Mouse (Mus musculus): ENCODE measurements at regions not wholly inside any gene's neighbourhood (a gene's known extent, or its start where the extent isn't known, plus 50 kb on each side); places are given as distances from the start of the nearest gene placed in this dataset.
A peak's percentile ranks its signal among the peaks of the same experiment; 100 is the strongest.
"Not testable (repeated sequence)": the region's sequence is repeated elsewhere in the genome, so short reads cannot be mapped to it uniquely, and the experiment has no call there.

DNA sequence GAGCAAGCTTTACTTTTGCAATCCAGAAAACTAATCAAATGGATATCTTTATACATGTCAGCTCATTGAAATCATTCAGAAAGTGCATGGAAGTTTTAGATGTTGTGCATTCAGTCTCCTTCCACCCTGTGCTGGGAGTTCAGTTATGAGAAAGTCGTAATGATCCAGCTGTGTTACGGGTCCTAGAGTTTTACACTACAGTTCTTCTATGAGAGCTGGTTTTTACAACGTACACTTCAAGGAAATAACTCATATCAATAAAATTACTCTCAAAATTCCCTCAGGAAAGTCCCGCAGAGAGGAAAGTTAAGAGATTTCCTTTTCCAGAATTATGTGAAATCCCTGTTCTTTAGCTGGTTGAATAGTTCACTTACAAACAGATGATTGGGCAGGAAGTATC lies 418.1 kb upstream of the Slc10a2 start:
- intact Hi-C loops (cut with DNase I) = no loop called here
- DNase-seq = no peak
- Histone ChIP-seq H3K4me3 (no peak overlapping the region), H3K27ac (no peak overlapping the region)
- TF ChIP-seq CTCF (IDR thresholded peaks at IDR 0.05) = no peak

- Histone ChIP-seq H3K27ac (no peak overlapping the region), H3K4me3 (no peak overlapping the region)
- no peak for TF ChIP-seq CTCF (IDR thresholded peaks at IDR 0.05)
- intact Hi-C loops (cut with DNase I) = no loop called here
- no peak for DNase-seq
Observed at GRCm38 (mm10) chr8:5495861-5496260, 390.7 kb upstream of the Slc10a2 start.

GRCm38 (mm10) chr8:5490491-5490890 lies 385.3 kb upstream of the Slc10a2 start:
- intact Hi-C loops (cut with DNase I) = no loop called here
- H3K27ac ChIP-seq = no peak overlapping the region
- no peak overlapping the region for H3K4me3 ChIP-seq
- no peak for TF ChIP-seq CTCF (IDR thresholded peaks at IDR 0.05)
- no peak for DNase-seq

DNA sequence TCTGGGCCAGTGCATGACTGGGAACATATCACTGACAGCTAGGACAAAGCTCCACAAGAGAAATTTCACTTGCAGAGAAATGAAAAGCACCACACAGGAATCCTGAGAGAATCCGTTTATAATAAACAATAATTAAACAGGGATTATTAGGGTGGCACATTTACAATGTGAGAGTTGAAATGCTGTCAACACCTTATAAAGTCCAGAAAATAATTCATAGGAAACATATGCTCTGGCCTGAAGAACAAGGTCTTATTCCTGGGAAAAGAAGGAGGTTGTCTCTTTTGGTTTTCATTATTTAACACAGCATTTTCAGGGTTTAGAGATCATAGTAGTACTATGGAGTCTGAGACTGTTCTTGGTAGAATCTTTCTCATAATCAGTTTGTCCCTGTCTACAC lies 377.8 kb upstream of the Slc10a2 start:
- no peak for DNase-seq
- Histone ChIP-seq H3K4me3 (no peak overlapping the region), H3K27ac (no peak overlapping the region)
- intact Hi-C loops (cut with DNase I) = no loop called here
- TF ChIP-seq CTCF (IDR thresholded peaks at IDR 0.05) = no peak

- intact Hi-C loops (cut with DNase I) = no loop called here
- H3K4me3 ChIP-seq = no peak overlapping the region
- TF ChIP-seq CTCF (IDR thresholded peaks at IDR 0.05) = no peak
- no peak overlapping the region for H3K27ac ChIP-seq
- DNase-seq = no peak
Observed at GRCm38 (mm10) chr8:5472999-5473398, 367.8 kb upstream of the Slc10a2 start.

DNA sequence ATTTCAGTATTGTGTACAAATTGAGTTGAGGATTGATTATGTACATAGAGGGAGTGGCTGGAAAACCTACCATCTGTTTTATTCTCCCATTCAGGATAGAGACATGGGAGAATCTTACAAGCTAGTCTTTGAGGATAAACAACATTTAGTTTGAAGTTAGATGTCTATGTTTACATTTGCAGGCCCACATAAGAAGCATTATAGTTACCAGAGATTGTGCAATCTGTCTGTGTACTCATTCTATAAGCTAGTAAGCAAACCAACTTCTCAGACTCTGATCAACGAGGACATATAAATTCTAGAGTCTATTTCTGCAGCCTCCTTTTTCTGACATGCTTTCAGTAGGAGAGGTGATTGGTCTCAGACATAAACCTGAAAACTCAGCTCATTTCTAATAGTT lies 367.4 kb upstream of the Slc10a2 start:
- TF ChIP-seq CTCF (IDR thresholded peaks at IDR 0.05) = no peak
- Histone ChIP-seq H3K4me3 (no peak overlapping the region), H3K27ac (no peak overlapping the region)
- intact Hi-C loops (cut with DNase I) = no loop called here
- no peak for DNase-seq

GRCm38 (mm10) chr8:5457619-5458018 lies 352.5 kb upstream of the Slc10a2 start:
- no peak for TF ChIP-seq CTCF (IDR thresholded peaks at IDR 0.05)
- DNase-seq = no peak
- Histone ChIP-seq H3K4me3 (no peak overlapping the region), H3K27ac (no peak overlapping the region)
- intact Hi-C loops (cut with DNase I) = no loop called here

DNA sequence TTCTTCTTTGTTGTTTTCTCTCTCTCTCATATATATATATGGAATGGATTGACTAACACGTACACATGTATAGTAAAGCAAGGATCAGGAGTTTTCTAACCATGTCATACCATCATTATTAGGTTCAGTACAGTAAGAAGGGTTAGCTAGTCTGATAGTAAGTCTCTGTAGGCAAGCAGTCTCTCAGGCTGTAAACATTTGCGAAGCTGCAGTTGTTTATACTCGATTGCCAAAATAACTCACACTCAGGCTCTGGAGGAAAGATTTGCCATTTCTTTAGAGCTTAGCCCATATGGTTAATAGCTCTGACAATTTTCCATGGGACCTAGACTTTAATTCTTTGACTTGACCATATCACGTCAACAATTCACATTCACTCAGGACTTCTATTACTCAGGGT lies 348.3 kb upstream of the Slc10a2 start:
- TF ChIP-seq CTCF (IDR thresholded peaks at IDR 0.05) = no peak
- Histone ChIP-seq H3K27ac (no peak overlapping the region), H3K4me3 (no peak overlapping the region)
- intact Hi-C loops (cut with DNase I) = no loop called here
- DNase-seq = no peak

- H3K27ac ChIP-seq; H3K4me3 ChIP-seq; DNase-seq; intact Hi-C loops (cut with DNase I): not testable (repeated sequence)
Observed at GRCm38 (mm10) chr8:5442243-5442642, 337.1 kb upstream of the Slc10a2 start.

DNA sequence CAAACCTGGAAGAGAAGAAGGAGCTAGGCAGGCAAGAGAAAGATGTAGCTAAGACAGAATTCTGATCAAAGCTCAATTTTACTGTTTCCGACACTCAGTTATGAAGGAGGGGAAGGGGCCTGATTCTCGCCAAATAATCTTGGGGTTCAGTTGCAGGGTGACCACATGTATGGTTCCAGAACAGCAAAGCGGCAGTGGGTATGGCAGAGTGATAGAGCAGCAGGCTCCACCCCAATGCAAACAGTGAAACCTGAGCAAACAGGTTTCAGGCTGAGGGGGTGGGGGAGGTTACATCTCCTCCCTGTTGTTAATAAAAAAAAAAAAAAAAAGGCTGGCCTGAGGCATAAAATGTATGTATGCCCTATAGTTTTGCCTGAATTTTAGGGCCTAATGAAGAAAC lies 335.3 kb upstream of the Slc10a2 start:
- H3K27ac ChIP-seq; DNase-seq; intact Hi-C loops (cut with DNase I); H3K4me3 ChIP-seq: not testable (repeated sequence)

DNA sequence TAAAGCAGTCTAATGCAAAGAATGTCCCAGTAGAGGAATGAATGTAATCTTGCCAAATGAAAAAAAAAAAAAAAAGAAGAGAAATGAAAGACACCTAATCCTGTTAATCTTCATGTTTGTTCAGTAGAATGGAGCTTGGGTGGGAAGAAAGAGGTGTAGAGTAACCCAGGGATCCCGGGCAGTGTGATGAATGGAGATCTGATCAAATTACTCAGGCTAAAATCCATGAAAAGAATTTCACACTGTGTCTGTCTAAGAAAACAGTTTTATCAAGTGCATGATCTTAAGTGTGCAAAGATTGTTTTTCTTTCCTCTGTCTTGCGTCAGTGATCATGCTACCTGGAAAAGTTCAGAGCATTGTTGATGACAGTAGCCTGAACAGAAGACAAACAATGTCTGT lies 333.9 kb upstream of the Slc10a2 start:
- no peak overlapping the region for H3K4me3 ChIP-seq
- no peak overlapping the region for H3K27ac ChIP-seq
- no peak for TF ChIP-seq CTCF (IDR thresholded peaks at IDR 0.05)
- no peak for DNase-seq
- intact Hi-C loops (cut with DNase I) = no loop called here

DNA sequence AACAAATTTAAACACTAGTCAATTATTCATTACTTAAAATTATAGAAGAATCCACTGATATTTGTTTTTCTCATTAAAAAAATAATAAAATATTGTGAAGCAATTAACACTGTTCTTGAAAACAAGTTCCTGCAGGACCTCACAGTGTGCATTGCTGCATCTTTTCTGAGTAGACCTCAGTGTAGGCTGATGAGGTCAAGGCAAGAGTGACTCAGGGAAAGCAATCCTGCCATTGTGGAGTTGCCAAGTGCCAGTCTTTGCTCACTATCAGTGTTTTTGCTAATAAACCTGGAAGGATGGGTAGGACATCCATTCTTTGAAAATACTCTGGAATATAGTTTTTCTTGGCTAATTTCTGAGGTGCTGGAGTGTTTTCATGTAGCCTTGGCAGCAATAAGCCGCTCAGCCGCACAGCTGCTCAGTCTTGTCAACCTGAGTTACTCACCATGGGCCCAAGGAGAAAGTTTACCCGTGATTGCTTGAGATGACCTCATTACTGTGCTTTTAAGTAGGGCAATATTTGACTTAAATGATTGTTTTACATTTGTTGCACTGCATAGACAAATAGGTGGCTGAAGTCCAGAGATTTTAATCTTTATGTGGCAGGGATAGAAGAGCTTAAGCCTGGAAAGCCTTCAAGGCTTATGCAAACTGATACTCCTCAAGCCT lies 323.3 kb upstream of the Slc10a2 start:
- no peak for TF ChIP-seq CTCF (IDR thresholded peaks at IDR 0.05)
- Histone ChIP-seq H3K27ac (peak overlapping the region; percentile 71), H3K4me3 (no peak overlapping the region)
- DNase-seq = peak; percentile 15
- intact Hi-C loops (cut with DNase I) = no loop called here

GRCm38 (mm10) chr8:5416841-5417240 lies 311.7 kb upstream of the Slc10a2 start:
- intact Hi-C loops (cut with DNase I); H3K27ac ChIP-seq; DNase-seq; H3K4me3 ChIP-seq: not testable (repeated sequence)

DNA sequence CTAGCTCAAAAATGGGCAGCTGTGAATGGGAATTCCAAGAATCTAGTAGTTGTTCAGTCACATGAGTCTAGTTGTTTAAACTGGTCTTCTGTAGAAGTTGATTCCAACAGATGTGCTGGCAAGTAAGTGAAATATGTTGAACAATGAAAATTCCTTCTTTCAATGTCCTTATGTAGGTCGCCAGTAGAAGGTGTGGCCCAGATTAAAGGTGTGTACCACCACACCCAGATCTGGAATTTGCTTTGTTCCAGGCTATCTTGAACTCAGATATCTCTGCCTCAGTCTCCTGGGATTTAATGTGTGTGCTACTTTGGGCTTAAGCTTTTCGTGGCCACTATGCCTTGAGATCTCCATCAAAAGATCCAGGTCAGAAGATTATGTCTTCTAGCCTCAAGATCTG lies 279.7 kb upstream of the Slc10a2 start:
- DNase-seq = no peak
- intact Hi-C loops (cut with DNase I) = no loop called here
- TF ChIP-seq CTCF (IDR thresholded peaks at IDR 0.05) = no peak
- no peak overlapping the region for H3K4me3 ChIP-seq
- no peak overlapping the region for H3K27ac ChIP-seq
